Mouse (Mus musculus) stomach, embryonic 15.5 days (tissue): ENCODE data around the gene Igfbp7. TPM values are rescaled to one million over a fixed set of nuclear protein-coding genes. Genes with fewer than 3 reads are reported as not detected.

Experiments used
- ATAC-seq: fragments of 200-750 bp; cut with Nextera tagmentation; 2 replicates; pipeline ENCODE4 v1.8.0; 2017; ENCODE audit warnings: low read depth, moderate number of reproducible peaks, moderate TSS enrichment; ENCODE audit not compliant: insufficient read depth, low FRiP score
- H3K27ac ChIP-seq: fragments of 300-500 bp; sonication (generic); 2 replicates; pipeline ENCODE4 v1.5.1; 2015; ENCODE audit warnings: mild to moderate bottlenecking, inconsistent platforms
- H3K27me3 ChIP-seq: fragments of 300-500 bp; sonication (generic); replicated peaks from 2 replicates; pipeline ENCODE4 v1.6.1; 2015; ENCODE audit warnings: inconsistent platforms
- H3K36me3 ChIP-seq: fragments of 300-500 bp; sonication (generic); 2 replicates; pipeline ENCODE4 v1.6.1; 2015; ENCODE audit warnings: inconsistent platforms
- H3K4me1 ChIP-seq: fragments of 300-500 bp; sonication (generic); 2 replicates; pipeline ENCODE4 v1.6.1; 2015; ENCODE audit warnings: inconsistent platforms
- H3K4me2 ChIP-seq: fragments of 300-500 bp; sonication (generic); 2 replicates; pipeline ENCODE4 v1.6.1; 2015; ENCODE audit warnings: mild to moderate bottlenecking, inconsistent platforms
- H3K4me3 ChIP-seq: fragments of 300-500 bp; sonication (generic); replicated peaks from 2 replicates; pipeline ENCODE4 v1.5.1; 2015; ENCODE audit warnings: inconsistent platforms
- H3K9ac ChIP-seq: fragments of 300-500 bp; sonication (generic); 2 replicates; pipeline ENCODE4 v1.6.1; 2015; ENCODE audit warnings: inconsistent platforms
- H3K9me3 ChIP-seq: fragments of 300-500 bp; sonication (generic); 2 replicates; pipeline ENCODE4 v1.6.1; 2016; ENCODE audit warnings: inconsistent platforms
- WGBS: fragments of 180-500 bp; shearing (Covaris S2); methylation state at CpG from one replicate; pipeline ENCODE4 v1.1.7; 2015; 5-methylcytosine and 5-hydroxymethylcytosine counted together
- polyA plus RNA-seq: library from polyadenylated mRNA; unstranded; fragments of >200 nt; fragmentation: Nextera tagmentation; extraction: Ambion mirVana; gene quantifications from 2 replicates; pipeline ENCODE4 v1.2.1, GENCODE M21; 2015

Gene Igfbp7
- polyA plus RNA-seq, 1 experiment from 2014 or later, result 174 TPM

- H3K4me1 ChIP-seq, result peaks cover 5% of the 10 kb centered on the region
- H3K9ac ChIP-seq, result no peak overlapping the region
- H3K27me3 ChIP-seq, result no peaks in the 10 kb centered on the region
- H3K36me3 ChIP-seq, result no peaks in the 10 kb centered on the region
- H3K9me3 ChIP-seq, result no peaks in the 10 kb centered on the region
- 57% methylated on average over 3 of the region's 3 CpGs for WGBS
- no peak overlapping the region for H3K4me2 ChIP-seq
- H3K4me3 ChIP-seq, result no peak overlapping the region
- no peak for ATAC-seq
- H3K27ac ChIP-seq, result no peak overlapping the region
Observed at GRCm38 (mm10) chr5:77374945-77375344, 32.9 kb downstream of the Igfbp7 start.

- H3K36me3 ChIP-seq, result no peaks in the 10 kb centered on the region
- H3K9me3 ChIP-seq, result no peaks in the 10 kb centered on the region
- WGBS, result 66% methylated on average over 6 of the region's 6 CpGs
- H3K4me2 ChIP-seq, result no peak overlapping the region
- H3K4me1 ChIP-seq, result peaks cover 11% of the 10 kb centered on the region
- no peak for ATAC-seq
- H3K9ac ChIP-seq, result no peak overlapping the region
- H3K27ac ChIP-seq, result no peak overlapping the region
- no peaks in the 10 kb centered on the region for H3K27me3 ChIP-seq
- no peak overlapping the region for H3K4me3 ChIP-seq
Observed at GRCm38 (mm10) chr5:77372778-77373177, 35.1 kb downstream of the Igfbp7 start.

- no peak for ATAC-seq
- whole genome bisulfite sequencing, result 61% methylated on average over 7 of the region's 7 CpGs
- Histone ChIP-seq H3K4me2 (no peak overlapping the region), H3K4me3 (no peak overlapping the region), H3K4me1 (peaks cover 16% of the 10 kb centered on the region), H3K9ac (no peak overlapping the region), H3K27me3 (no peaks in the 10 kb centered on the region), H3K36me3 (no peaks in the 10 kb centered on the region), H3K9me3 (no peaks in the 10 kb centered on the region), H3K27ac (no peak overlapping the region)
Observed at GRCm38 (mm10) chr5:77372242-77372641, 35.6 kb downstream of the Igfbp7 start.

- Histone ChIP-seq H3K4me2 (no peak overlapping the region), H3K4me3 (no peak overlapping the region), H3K9me3 (no peaks in the 10 kb centered on the region), H3K27ac (peak overlapping the region; percentile 18; the same call in 1 of the 2 replicates), H3K27me3 (no peaks in the 10 kb centered on the region), H3K9ac (no peak overlapping the region), H3K36me3 (no peaks in the 10 kb centered on the region), H3K4me1 (peaks cover 16% of the 10 kb centered on the region)
- ATAC-seq, result no peak
- WGBS, result 59% methylated on average over 5 of the region's 5 CpGs
Observed at GRCm38 (mm10) chr5:77370378-77370892, 37.4 kb downstream of the Igfbp7 start.

- no peaks in the 10 kb centered on the region for H3K9me3 ChIP-seq
- no peak overlapping the region for H3K4me2 ChIP-seq
- 62% methylated on average over 5 of the region's 5 CpGs for WGBS
- no peak overlapping the region for H3K4me3 ChIP-seq
- no peaks in the 10 kb centered on the region for H3K36me3 ChIP-seq
- no peaks in the 10 kb centered on the region for H3K27me3 ChIP-seq
- no peak overlapping the region for H3K9ac ChIP-seq
- ATAC-seq, result peak; percentile 33; the same call in 1 of the 2 replicates
- no peak overlapping the region for H3K27ac ChIP-seq
- peaks cover 21% of the 10 kb centered on the region for H3K4me1 ChIP-seq
Observed at GRCm38 (mm10) chr5:77369394-77369793, 38.4 kb downstream of the Igfbp7 start.

- peaks cover 24% of the 10 kb centered on the region for H3K4me1 ChIP-seq
Observed at GRCm38 (mm10) chr5:77368194-77368593, 39.6 kb downstream of the Igfbp7 start.

GRCm38 (mm10) chr5:77367682-77368081 lies 40.2 kb downstream of the Igfbp7 start:
- 51% methylated on average over 12 of the region's 12 CpGs for WGBS
- no peaks in the 10 kb centered on the region for H3K27me3 ChIP-seq
- H3K9me3 ChIP-seq, result no peaks in the 10 kb centered on the region
- peaks cover 24% of the 10 kb centered on the region for H3K4me1 ChIP-seq
- no peak overlapping the region for H3K4me2 ChIP-seq
- no peak overlapping the region for H3K9ac ChIP-seq
- no peaks in the 10 kb centered on the region for H3K36me3 ChIP-seq
- 0 out of 2 replicates have a peak, but pooled peaks have one; percentile 16 for ATAC-seq
- no peak overlapping the region for H3K4me3 ChIP-seq
- H3K27ac ChIP-seq, result peak overlapping the region; percentile 59

More at GRCm38 (mm10) chr5:77368194-77368593, 39.6 kb downstream of the Igfbp7 start:
- Histone ChIP-seq H3K4me2 (no peak overlapping the region), H3K36me3 (no peaks in the 10 kb centered on the region), H3K4me3 (no peak overlapping the region), H3K27ac (peak overlapping the region; percentile 59; the same call in 1 of the 2 replicates), H3K9me3 (no peaks in the 10 kb centered on the region), H3K9ac (no peak overlapping the region), H3K27me3 (no peaks in the 10 kb centered on the region)
- no peak for ATAC-seq
- 49% methylated on average over 7 of the region's 7 CpGs for WGBS

- no peaks in the 10 kb centered on the region for H3K9me3 ChIP-seq
- WGBS, result 80% methylated on average over 1 of the region's 1 CpGs
- no peaks in the 10 kb centered on the region for H3K36me3 ChIP-seq
- H3K27me3 ChIP-seq, result no peaks in the 10 kb centered on the region
- no peak overlapping the region for H3K4me3 ChIP-seq
- no peak for ATAC-seq
- H3K9ac ChIP-seq, result no peak overlapping the region
- no peak overlapping the region for H3K4me2 ChIP-seq
- H3K4me1 ChIP-seq, result peaks cover 24% of the 10 kb centered on the region
- H3K27ac ChIP-seq, result peak overlapping the region; percentile 59
Observed at GRCm38 (mm10) chr5:77367145-77367544, 40.7 kb downstream of the Igfbp7 start.

- H3K4me1 ChIP-seq, result peaks cover 24% of the 10 kb centered on the region
Observed at GRCm38 (mm10) chr5:77366313-77366712, 41.5 kb downstream of the Igfbp7 start.

GRCm38 (mm10) chr5:77364443-77365038 lies 43.3 kb downstream of the Igfbp7 start:
- no peak for ATAC-seq
- Histone ChIP-seq H3K27me3 (no peaks in the 10 kb centered on the region), H3K9me3 (no peaks in the 10 kb centered on the region), H3K36me3 (no peaks in the 10 kb centered on the region), H3K4me1 (peaks cover 15% of the 10 kb centered on the region), H3K4me3 (no peak overlapping the region), H3K9ac (no peak overlapping the region), H3K4me2 (no peak overlapping the region), H3K27ac (peak overlapping the region; percentile 48; the same call in 1 of the 2 replicates)
- 81% methylated on average over 3 of the region's 3 CpGs for WGBS

More at GRCm38 (mm10) chr5:77366313-77366712, 41.5 kb downstream of the Igfbp7 start:
- Histone ChIP-seq H3K9ac (no peak overlapping the region), H3K27ac (peak overlapping the region; percentile 23; the same call in 1 of the 2 replicates), H3K4me2 (no peak overlapping the region), H3K36me3 (no peaks in the 10 kb centered on the region), H3K4me3 (no peak overlapping the region), H3K9me3 (no peaks in the 10 kb centered on the region), H3K27me3 (no peaks in the 10 kb centered on the region)
- 84% methylated on average over 8 of the region's 8 CpGs for WGBS
- ATAC-seq, result no peak

- Histone ChIP-seq H3K4me3 (no peak overlapping the region), H3K9ac (no peak overlapping the region), H3K4me1 (peaks cover 16% of the 10 kb centered on the region), H3K27me3 (no peaks in the 10 kb centered on the region), H3K27ac (no peak overlapping the region), H3K4me2 (no peak overlapping the region), H3K9me3 (no peaks in the 10 kb centered on the region), H3K36me3 (no peaks in the 10 kb centered on the region)
- ATAC-seq, result no peak
- 80% methylated on average over 6 of the region's 6 CpGs for WGBS
Observed at GRCm38 (mm10) chr5:77363650-77364049, 44.2 kb downstream of the Igfbp7 start.

GRCm38 (mm10) chr5:77362120-77362519 lies 45.7 kb downstream of the Igfbp7 start:
- ATAC-seq, result no peak
- H3K4me1 ChIP-seq, result peaks cover 22% of the 10 kb centered on the region
- H3K9me3 ChIP-seq, result no peaks in the 10 kb centered on the region
- no peak overlapping the region for H3K4me3 ChIP-seq
- H3K9ac ChIP-seq, result no peak overlapping the region
- WGBS, result 40% methylated on average over 3 of the region's 3 CpGs
- H3K27ac ChIP-seq, result no peak overlapping the region
- H3K36me3 ChIP-seq, result no peaks in the 10 kb centered on the region
- no peaks in the 10 kb centered on the region for H3K27me3 ChIP-seq
- no peak overlapping the region for H3K4me2 ChIP-seq
